Mouse (Mus musculus): ENCODE results near the gene Dpp6. TPM values are rescaled to one million over a fixed set of nuclear protein-coding genes. Genes with fewer than 3 reads are reported as not detected.

Dpp6 gene
- polyA plus RNA-seq, 1 experiment from 2014 or later = 3.5 TPM

- Histone ChIP-seq H3K27me3 (no peaks in the 10 kb centered on the region), H3K9ac (no peak overlapping the region), H3K27ac (no peak overlapping the region), H3K4me3 (no peak overlapping the region), H3K36me3 (no peaks in the 10 kb centered on the region), H3K4me1 (no peaks in the 10 kb centered on the region), H3K4me2 (no peak overlapping the region), H3K9me3 (no peaks in the 10 kb centered on the region)
- no peak for ATAC-seq (ENCODE audit: insufficient number of reproducible peaks, insufficient read depth, low FRiP score, low TSS enrichment, low read depth)
These were observed 841.6 kb downstream of the Dpp6 start for GRCm38 (mm10) chr5:27658569-27658968.

GRCm38 (mm10) chr5:27659019-27659418, 842.0 kb downstream of the Dpp6 start:
- Histone ChIP-seq H3K4me1 (no peaks in the 10 kb centered on the region), H3K4me2 (no peak overlapping the region), H3K27ac (no peak overlapping the region), H3K36me3 (no peaks in the 10 kb centered on the region), H3K9me3 (no peaks in the 10 kb centered on the region), H3K9ac (no peak overlapping the region), H3K27me3 (no peaks in the 10 kb centered on the region), H3K4me3 (no peak overlapping the region)
- no peak for ATAC-seq (ENCODE audit: insufficient number of reproducible peaks, insufficient read depth, low FRiP score, low TSS enrichment, low read depth)
- 100% methylated on average over 2 of the region's 2 CpGs for WGBS

DNA sequence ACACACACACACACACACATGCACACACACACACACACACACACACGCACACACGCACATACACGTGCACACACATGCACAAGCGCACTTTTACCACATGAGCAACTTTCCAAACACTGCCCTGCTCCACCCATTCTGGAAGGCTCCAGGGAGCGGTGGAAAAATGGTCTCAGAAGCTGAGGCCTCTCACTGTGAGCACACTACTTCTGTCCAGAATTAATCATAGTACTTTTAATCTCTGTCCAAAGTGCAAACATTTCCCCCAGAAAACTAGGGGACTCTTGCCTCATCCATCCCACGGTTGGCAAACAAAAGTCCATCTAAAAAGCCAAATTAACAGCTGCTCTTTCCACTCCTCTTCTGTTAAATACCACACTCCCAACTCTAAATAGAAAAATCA, 842.8 kb downstream of the Dpp6 start:
- Histone ChIP-seq H3K36me3 (no peaks in the 10 kb centered on the region), H3K27ac (no peak overlapping the region), H3K4me2 (no peak overlapping the region), H3K27me3 (no peaks in the 10 kb centered on the region), H3K9ac (no peak overlapping the region), H3K9me3 (no peaks in the 10 kb centered on the region), H3K4me3 (no peak overlapping the region), H3K4me1 (no peaks in the 10 kb centered on the region)
- no peak for ATAC-seq (ENCODE audit: insufficient number of reproducible peaks, insufficient read depth, low FRiP score, low TSS enrichment, low read depth)
- WGBS = 90% methylated on average over 6 of the region's 6 CpGs

DNA sequence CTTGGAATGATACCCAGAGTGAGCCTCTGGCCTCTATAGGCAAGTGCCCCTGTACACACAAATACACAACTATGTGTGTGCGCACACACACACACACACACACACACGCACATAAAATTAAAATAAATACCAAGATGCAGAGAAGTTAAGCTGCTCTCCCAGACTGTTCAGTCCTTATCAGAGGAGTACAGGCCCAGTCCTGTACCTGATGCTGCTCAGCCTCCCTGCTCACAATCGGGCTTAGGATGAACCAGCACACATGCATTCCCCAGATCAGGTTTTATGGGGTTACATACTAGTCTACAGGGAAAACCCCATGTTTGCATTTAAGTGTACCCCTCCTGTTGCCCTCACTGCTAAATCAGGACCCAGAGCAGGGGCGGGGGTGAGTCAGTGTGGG, 847.1 kb downstream of the Dpp6 start:
- Histone ChIP-seq H3K9ac (no peak overlapping the region), H3K36me3 (no peaks in the 10 kb centered on the region), H3K9me3 (no peaks in the 10 kb centered on the region), H3K27ac (no peak overlapping the region), H3K27me3 (no peaks in the 10 kb centered on the region), H3K4me3 (no peak overlapping the region), H3K4me1 (no peaks in the 10 kb centered on the region), H3K4me2 (no peak overlapping the region)
- ATAC-seq (ENCODE audit: insufficient number of reproducible peaks, insufficient read depth, low FRiP score, low TSS enrichment, low read depth) = no peak
- 85% methylated on average over 4 of the region's 4 CpGs for WGBS

DNA sequence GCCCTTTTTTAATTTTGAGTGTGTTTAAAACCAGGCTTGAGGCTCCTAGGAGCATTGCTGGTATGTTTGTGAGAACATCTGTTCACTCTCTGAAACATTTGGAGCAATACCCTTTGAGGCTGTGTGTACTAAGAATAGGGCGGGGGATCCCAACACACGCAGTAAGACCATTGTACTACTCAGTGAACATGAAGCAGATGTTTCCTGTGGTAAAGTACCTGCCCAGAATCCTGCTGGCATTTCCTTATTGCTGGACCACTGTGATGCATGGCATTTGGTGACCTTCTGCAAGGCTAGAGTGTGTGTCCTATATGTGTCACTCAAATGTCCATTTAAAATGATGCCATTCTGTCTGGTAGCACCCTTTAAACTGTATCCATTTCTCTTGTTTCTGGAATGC, 854.5 kb downstream of the Dpp6 start:
- H3K4me3 ChIP-seq = no peak overlapping the region
- no peak overlapping the region for H3K27ac ChIP-seq
- ATAC-seq (ENCODE audit: insufficient number of reproducible peaks, insufficient read depth, low FRiP score, low TSS enrichment, low read depth) = no peak
- H3K9me3 ChIP-seq = no peaks in the 10 kb centered on the region
- WGBS = 70% methylated on average over 2 of the region's 2 CpGs
- H3K36me3 ChIP-seq = no peaks in the 10 kb centered on the region
- no peak overlapping the region for H3K9ac ChIP-seq
- H3K27me3 ChIP-seq = no peaks in the 10 kb centered on the region
- H3K4me1 ChIP-seq = no peaks in the 10 kb centered on the region
- no peak overlapping the region for H3K4me2 ChIP-seq

DNA sequence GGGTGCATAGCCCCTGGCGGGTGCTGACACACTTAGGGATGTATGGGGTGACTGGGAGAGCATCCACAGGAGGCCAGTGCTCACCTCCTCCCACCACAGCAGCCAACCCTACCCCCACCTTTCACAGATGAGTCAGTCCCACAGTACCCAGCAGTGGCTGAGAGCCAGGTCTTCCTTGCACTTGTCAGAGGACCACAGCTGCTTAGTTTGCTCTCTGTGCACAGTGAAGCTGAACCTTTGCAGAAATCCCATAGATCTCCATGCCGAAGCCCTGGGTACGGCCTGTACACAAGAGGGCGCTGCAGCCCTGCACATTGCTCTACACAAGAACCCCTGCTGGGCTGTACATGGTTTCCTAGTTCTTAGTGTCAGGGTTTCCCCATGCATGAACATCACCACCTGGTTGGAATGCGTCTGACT, 860.3 kb downstream of the Dpp6 start:
- no peaks in the 10 kb centered on the region for H3K4me1 ChIP-seq
- no peak overlapping the region for H3K9ac ChIP-seq
- H3K27ac ChIP-seq = no peak overlapping the region
- no peaks in the 10 kb centered on the region for H3K9me3 ChIP-seq
- H3K36me3 ChIP-seq = no peaks in the 10 kb centered on the region
- H3K4me2 ChIP-seq = no peak overlapping the region
- ATAC-seq (ENCODE audit: insufficient number of reproducible peaks, insufficient read depth, low FRiP score, low TSS enrichment, low read depth) = no peak
- no peaks in the 10 kb centered on the region for H3K27me3 ChIP-seq
- 58% methylated on average over 5 of the region's 5 CpGs for WGBS
- H3K4me3 ChIP-seq = no peak overlapping the region

DNA sequence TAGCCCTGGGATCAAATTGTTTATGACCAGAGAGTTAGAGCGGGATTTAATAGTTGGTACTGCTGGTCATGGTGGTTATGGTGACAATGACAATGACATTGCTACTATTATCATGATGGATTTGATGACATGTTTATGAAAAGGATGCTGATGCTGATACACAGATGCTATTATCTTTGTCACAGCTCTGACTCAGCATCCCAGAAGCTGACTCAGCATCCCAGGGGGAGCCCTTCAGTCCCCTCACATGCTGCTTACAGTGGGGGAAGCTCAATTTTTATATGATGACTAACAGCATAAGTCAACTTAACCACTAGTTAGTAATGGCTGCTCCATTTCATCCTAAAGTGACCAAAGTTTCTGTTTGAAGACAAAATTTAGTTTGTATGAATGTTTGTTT, 862.1 kb downstream of the Dpp6 start:
- no peaks in the 10 kb centered on the region for H3K36me3 ChIP-seq
- no peaks in the 10 kb centered on the region for H3K27me3 ChIP-seq
- H3K9me3 ChIP-seq = no peaks in the 10 kb centered on the region
- ATAC-seq (ENCODE audit: insufficient number of reproducible peaks, insufficient read depth, low FRiP score, low TSS enrichment, low read depth) = no peak
- no peaks in the 10 kb centered on the region for H3K4me1 ChIP-seq
- no peak overlapping the region for H3K4me2 ChIP-seq
- H3K27ac ChIP-seq = no peak overlapping the region
- H3K9ac ChIP-seq = no peak overlapping the region
- no peak overlapping the region for H3K4me3 ChIP-seq
- WGBS = 78% methylated on average over 1 of the region's 1 CpGs

- no peak for ATAC-seq (ENCODE audit: insufficient number of reproducible peaks, insufficient read depth, low FRiP score, low TSS enrichment, low read depth)
- H3K27me3 ChIP-seq = no peaks in the 10 kb centered on the region
- no peak overlapping the region for H3K27ac ChIP-seq
- H3K4me3 ChIP-seq = no peak overlapping the region
- no peak overlapping the region for H3K9ac ChIP-seq
- no peak overlapping the region for H3K4me2 ChIP-seq
- no peaks in the 10 kb centered on the region for H3K36me3 ChIP-seq
- 38% methylated on average over 5 of the region's 5 CpGs for WGBS
- H3K9me3 ChIP-seq = no peaks in the 10 kb centered on the region
- H3K4me1 ChIP-seq = no peaks in the 10 kb centered on the region
These were observed 863.5 kb downstream of the Dpp6 start for GRCm38 (mm10) chr5:27680476-27680875.

GRCm38 (mm10) chr5:27685162-27685561, 868.2 kb downstream of the Dpp6 start:
- no peaks in the 10 kb centered on the region for H3K4me1 ChIP-seq
- H3K27ac ChIP-seq = no peak overlapping the region
- H3K4me2 ChIP-seq = no peak overlapping the region
- H3K36me3 ChIP-seq = no peaks in the 10 kb centered on the region
- H3K9me3 ChIP-seq = no peaks in the 10 kb centered on the region; the same call in 1 of the 2 replicates
- no peak overlapping the region for H3K4me3 ChIP-seq
- H3K27me3 ChIP-seq = no peaks in the 10 kb centered on the region
- 77% methylated on average over 11 of the region's 11 CpGs for WGBS
- no peak for ATAC-seq (ENCODE audit: insufficient number of reproducible peaks, insufficient read depth, low FRiP score, low TSS enrichment, low read depth)
- H3K9ac ChIP-seq = no peak overlapping the region

DNA sequence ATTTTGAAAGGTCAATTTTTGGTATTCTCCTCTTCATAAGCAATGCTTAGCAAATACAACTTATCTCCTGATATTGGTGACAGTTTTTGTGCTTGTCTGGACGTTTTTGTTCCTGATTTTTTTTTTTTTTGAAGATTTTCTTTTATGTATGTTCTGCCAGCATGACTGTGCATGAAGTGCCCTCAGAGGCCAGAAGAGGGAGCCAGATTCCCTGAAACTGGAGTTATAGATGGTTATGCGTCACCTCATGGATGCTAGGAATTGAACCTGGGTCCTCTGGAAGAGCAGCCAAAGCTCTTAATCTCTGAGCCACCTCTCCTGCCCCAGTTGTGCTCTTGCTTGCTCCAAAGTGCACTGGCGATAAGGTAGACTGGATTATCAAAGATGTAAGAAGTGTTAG, 868.9 kb downstream of the Dpp6 start:
- Histone ChIP-seq H3K27ac (no peak overlapping the region), H3K4me1 (no peaks in the 10 kb centered on the region), H3K9me3 (no peaks in the 10 kb centered on the region; the same call in 1 of the 2 replicates), H3K4me2 (no peak overlapping the region), H3K4me3 (no peak overlapping the region), H3K9ac (no peak overlapping the region), H3K36me3 (no peaks in the 10 kb centered on the region), H3K27me3 (no peaks in the 10 kb centered on the region)
- WGBS = 66% methylated on average over 3 of the region's 3 CpGs
- no peak for ATAC-seq (ENCODE audit: insufficient number of reproducible peaks, insufficient read depth, low FRiP score, low TSS enrichment, low read depth)

GRCm38 (mm10) chr5:27687311-27687710, 870.3 kb downstream of the Dpp6 start:
- 81% methylated on average over 2 of the region's 2 CpGs for WGBS
- no peaks in the 10 kb centered on the region for H3K4me1 ChIP-seq
- no peak overlapping the region for H3K4me3 ChIP-seq
- no peaks in the 10 kb centered on the region; the same call in 1 of the 2 replicates for H3K9me3 ChIP-seq
- no peaks in the 10 kb centered on the region for H3K27me3 ChIP-seq
- no peak overlapping the region for H3K4me2 ChIP-seq
- ATAC-seq (ENCODE audit: insufficient number of reproducible peaks, insufficient read depth, low FRiP score, low TSS enrichment, low read depth) = no peak
- H3K9ac ChIP-seq = no peak overlapping the region
- no peaks in the 10 kb centered on the region for H3K36me3 ChIP-seq
- H3K27ac ChIP-seq = no peak overlapping the region

DNA sequence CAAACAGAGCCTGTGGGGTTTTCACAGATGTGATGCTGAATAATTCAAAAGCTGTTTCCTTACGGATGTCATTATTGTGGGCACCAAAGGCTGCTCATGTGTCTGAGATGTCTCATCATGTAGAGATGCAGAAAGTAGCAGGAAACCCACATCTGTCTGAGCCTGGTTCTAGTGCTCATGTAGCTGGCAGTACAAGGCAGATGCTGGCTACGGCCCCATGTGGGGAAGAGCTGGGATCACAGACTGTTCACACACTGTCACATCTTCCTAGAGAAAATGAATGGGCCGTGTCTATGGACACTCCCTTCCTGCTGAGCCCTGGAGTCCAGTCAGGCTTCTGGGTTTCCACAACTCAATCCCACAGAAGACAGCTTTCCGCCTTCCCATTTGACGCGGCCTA, 885.5 kb downstream of the Dpp6 start:
- Histone ChIP-seq H3K9me3 (no peaks in the 10 kb centered on the region), H3K4me2 (no peak overlapping the region), H3K27ac (no peak overlapping the region), H3K36me3 (no peaks in the 10 kb centered on the region), H3K4me3 (no peak overlapping the region), H3K4me1 (no peaks in the 10 kb centered on the region), H3K9ac (no peak overlapping the region), H3K27me3 (no peaks in the 10 kb centered on the region)
- no peak for ATAC-seq (ENCODE audit: insufficient number of reproducible peaks, insufficient read depth, low FRiP score, low TSS enrichment, low read depth)
- WGBS = 84% methylated on average over 6 of the region's 6 CpGs

DNA sequence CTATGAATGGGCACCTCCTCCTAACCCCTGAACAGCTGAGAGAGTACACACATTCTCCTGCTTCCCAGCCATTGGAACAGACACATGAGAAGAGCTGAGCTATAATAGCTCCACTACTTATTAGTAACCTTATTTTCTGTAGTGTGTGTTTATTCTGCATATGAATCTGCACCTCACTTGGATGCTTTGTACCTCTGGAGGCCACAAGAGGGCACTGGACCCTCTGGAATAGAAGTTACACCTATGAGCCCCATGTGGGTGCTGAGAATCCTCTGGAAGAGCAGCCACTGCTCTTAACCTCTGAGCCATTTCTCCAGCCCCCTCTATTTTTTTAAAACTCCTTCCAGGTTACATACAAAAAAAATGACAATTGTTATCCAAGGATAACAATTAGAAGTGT, 888.0 kb downstream of the Dpp6 start:
- Histone ChIP-seq H3K4me2 (no peak overlapping the region), H3K4me1 (no peaks in the 10 kb centered on the region), H3K27me3 (no peaks in the 10 kb centered on the region), H3K9me3 (no peaks in the 10 kb centered on the region), H3K36me3 (no peaks in the 10 kb centered on the region), H3K27ac (no peak overlapping the region), H3K9ac (no peak overlapping the region), H3K4me3 (no peak overlapping the region)
- ATAC-seq (ENCODE audit: insufficient number of reproducible peaks, insufficient read depth, low FRiP score, low TSS enrichment, low read depth) = no peak
